Mouse (Mus musculus): ENCODE results near the gene Pgm3. TPM values are rescaled to one million over a fixed set of nuclear protein-coding genes. Genes with fewer than 3 reads are reported as not detected.

The Pgm3 gene
- polyA plus RNA-seq, 1 experiment from 2014 or later = 40.4 TPM

Other genes starting within 250 kb of the Pgm3 start
- 6.4 and 8.0 TPM in 2 replicates for gene Ube2cbp, start 106.9 kb downstream of the Pgm3 start, polyA plus RNA-seq (2016; fragmentation: Nextera tagmentation; extraction: Ambion mirVana)
- 23.8 and 24.8 TPM in 2 replicates for gene Dop1a, start 104.7 kb downstream of the Pgm3 start, polyA plus RNA-seq (2016; fragmentation: Nextera tagmentation; extraction: Ambion mirVana)
- gene Rwdd2a, start 149 bp upstream of the Pgm3 start, polyA plus RNA-seq (2016; fragmentation: Nextera tagmentation; extraction: Ambion mirVana) = 5.0 and 5.1 TPM in 2 replicates
- gene Me1, start 124.1 kb upstream of the Pgm3 start, polyA plus RNA-seq (2016; fragmentation: Nextera tagmentation; extraction: Ambion mirVana) = 22.8 and 27.1 TPM in 2 replicates
- gene Prss35, start 171.8 kb upstream of the Pgm3 start, polyA plus RNA-seq (2016; fragmentation: Nextera tagmentation; extraction: Ambion mirVana) = 5.6 and 7.1 TPM in 2 replicates